Comparison of ENCODE assay signal across 26 mouse cellular contexts in genomic region chr14:61803421-61803925, GRCm38 (mm10).
DNase-seq lines count a peak whose midpoint lies in the region; ATAC-seq and TF ChIP-seq lines count a peak whose summit lies in the region.
"Had no signal": no experiment of that assay in that cellular context is flagged by ENCODE, and none has a peak within 500 bp of the region (broad histone marks: within the 10 kb centered on the region; RNA-seq: fewer than 3 reads in every experiment).

No protein-coding gene starts in this region.

- H3K4me3 ChIP-seq in forebrain, embryonic 14.5 days (ENCODE audit: low read depth, low read length), result no peak overlapping the region
- H3K4me3 ChIP-seq in forebrain, embryonic 16.5 days (replicated peaks; ENCODE audit: low read length), result no peak overlapping the region
- no peak overlapping the region for H3K4me3 ChIP-seq in midbrain, embryonic 16.5 days (ENCODE audit: low read depth, low read length)
- H3K4me3 ChIP-seq: embryonic facial prominence, embryonic 12.5 days; heart, embryonic 10.5 days; hindbrain, embryonic 12.5 days; layer of hippocampus, adult 2 months; limb, embryonic 13.5 days; lung, embryonic 15.5 days; megakaryocyte, embryonic 14.5 days; midbrain, embryonic 13.5 days had no signal

- TF ChIP-seq POLR2A in brain, embryonic 14.5 days (IDR thresholded peaks at IDR 0.05; ENCODE audit: borderline replicate concordance, extremely low read depth, insufficient read depth, insufficient read length, poor library complexity, severe bottlenecking), result no peak

- H3K9ac ChIP-seq in forebrain, embryonic 14.5 days (ENCODE audit: low read length), result no peak overlapping the region
- H3K9ac ChIP-seq in forebrain, embryonic 16.5 days (replicated peaks; ENCODE audit: low read depth, low read length), result no peak overlapping the region
- H3K9ac ChIP-seq in midbrain, embryonic 16.5 days (ENCODE audit: low read depth, low read length), result no peak overlapping the region
- H3K9ac ChIP-seq: embryonic facial prominence, embryonic 12.5 days; hindbrain, embryonic 12.5 days; limb, embryonic 13.5 days; lung, embryonic 15.5 days; midbrain, embryonic 13.5 days had no signal

- no peaks in the 10 kb centered on the region for H3K9me3 ChIP-seq in forebrain, embryonic 14.5 days (replicated peaks; ENCODE audit: control insufficient read depth, low read length)
- no peaks in the 10 kb centered on the region for H3K9me3 ChIP-seq in forebrain, embryonic 16.5 days (ENCODE audit: control insufficient read depth, low read length)
- H3K9me3 ChIP-seq in midbrain, embryonic 16.5 days (replicated peaks; ENCODE audit: control insufficient read depth, low read length, poor library complexity, severe bottlenecking), result no peaks in the 10 kb centered on the region
- H3K9me3 ChIP-seq: embryonic facial prominence, embryonic 12.5 days; heart, embryonic 10.5 days; hindbrain, embryonic 12.5 days; limb, embryonic 13.5 days; lung, embryonic 15.5 days; midbrain, embryonic 13.5 days had no signal

- no peak for ATAC-seq in forebrain, embryonic 14.5 days
- no peak for ATAC-seq in forebrain, embryonic 16.5 days
- no peak for ATAC-seq in midbrain, embryonic 16.5 days
- ATAC-seq: hindbrain, postnatal 0 days; intestine, embryonic 16.5 days; midbrain, embryonic 13.5 days had no signal

- no peak overlapping the region for H3K4me2 ChIP-seq in forebrain, embryonic 14.5 days (ENCODE audit: low read length)
- H3K4me2 ChIP-seq in forebrain, embryonic 16.5 days (ENCODE audit: low read length), result no peak overlapping the region
- H3K4me2 ChIP-seq in midbrain, embryonic 16.5 days (ENCODE audit: low read length), result no peak overlapping the region
- H3K4me2 ChIP-seq: embryonic facial prominence, embryonic 12.5 days; hindbrain, embryonic 12.5 days; limb, embryonic 13.5 days; liver, embryonic 11.5 days; lung, embryonic 15.5 days; midbrain, embryonic 13.5 days had no signal

- H3K27me3 ChIP-seq in forebrain, embryonic 14.5 days (replicated peaks; ENCODE audit: control insufficient read depth, insufficient read depth, low read length), result no peaks in the 10 kb centered on the region
- H3K27me3 ChIP-seq in forebrain, embryonic 16.5 days (replicated peaks; ENCODE audit: control insufficient read depth, insufficient read depth, low read length), result no peaks in the 10 kb centered on the region
- no peaks in the 10 kb centered on the region for H3K27me3 ChIP-seq in midbrain, embryonic 16.5 days (ENCODE audit: control insufficient read depth, insufficient read depth, low read depth, low read length)
- H3K27me3 ChIP-seq: embryonic facial prominence, embryonic 12.5 days; hindbrain, embryonic 12.5 days; limb, embryonic 13.5 days; lung, embryonic 15.5 days; midbrain, embryonic 13.5 days had no signal

- no peak for TF ChIP-seq CTCF in brain, embryonic 14.5 days (IDR thresholded peaks at IDR 0.05; ENCODE audit: borderline replicate concordance, extremely low read depth, insufficient read depth, insufficient read length)

- H3K27ac ChIP-seq in forebrain, embryonic 14.5 days (ENCODE audit: low read depth, low read length), result no peak overlapping the region
- no peak overlapping the region for H3K27ac ChIP-seq in forebrain, embryonic 16.5 days (ENCODE audit: low read length)
- no peak overlapping the region for H3K27ac ChIP-seq in midbrain, embryonic 16.5 days (ENCODE audit: low read length)
- H3K27ac ChIP-seq: embryonic facial prominence, embryonic 12.5 days; heart, embryonic 10.5 days; hindbrain, embryonic 12.5 days; hindbrain, postnatal 0 days; limb, embryonic 13.5 days; lung, embryonic 15.5 days; midbrain, embryonic 13.5 days had no signal

- H3K4me1 ChIP-seq in forebrain, embryonic 14.5 days (ENCODE audit: control insufficient read depth, insufficient read depth, low read length), result no peaks in the 10 kb centered on the region
- H3K4me1 ChIP-seq in forebrain, embryonic 16.5 days (replicated peaks; ENCODE audit: control insufficient read depth, insufficient read depth, low read length), result 0 out of 2 replicates have a peak, but pooled peaks cover 2% of the 10 kb centered on the region
- H3K4me1 ChIP-seq in midbrain, embryonic 16.5 days (ENCODE audit: control insufficient read depth, insufficient read depth, low read length), result no peaks in the 10 kb centered on the region
- H3K4me1 ChIP-seq: heart, embryonic 10.5 days; hindbrain, embryonic 12.5 days; lung, embryonic 15.5 days; midbrain, embryonic 13.5 days had no signal

- WGBS in forebrain, embryonic 14.5 days, result 62% methylated on average over 1 of the region's 1 CpGs
- 25% methylated on average over 1 of the region's 1 CpGs for WGBS in forebrain, embryonic 16.5 days
- WGBS in midbrain, embryonic 16.5 days, result 50% methylated on average over 1 of the region's 1 CpGs

- DNase-seq in forebrain, embryonic 14.5 days (ENCODE audit: low spot score), result peak; percentile 50
- peak; percentile 4 for DNase-seq in adrenal gland, postnatal 25 days
- DNase-seq in brain, embryonic 14.5 days (ENCODE audit: low read depth), result peak; percentile 52
- DNase-seq in kidney, postnatal 36 days, result no peak
- DNase-seq: B cell, adult 2 months; cerebellum, adult 8-10 months; cerebellum, postnatal 36 days; gastrocnemius, postnatal 10 days; heart, postnatal 36 days; kidney, adult 9 months; kidney, postnatal 14 days; thymus, adult 2 months; thymus, postnatal 4 days had no signal

- no peaks in the 10 kb centered on the region for H3K36me3 ChIP-seq in forebrain, embryonic 14.5 days (ENCODE audit: control insufficient read depth, insufficient read depth, low read length)
- no peaks in the 10 kb centered on the region for H3K36me3 ChIP-seq in forebrain, embryonic 16.5 days (ENCODE audit: control insufficient read depth, insufficient read depth)
- H3K36me3 ChIP-seq in midbrain, embryonic 16.5 days (ENCODE audit: control insufficient read depth, insufficient read depth, low read length), result no peaks in the 10 kb centered on the region
- H3K36me3 ChIP-seq: embryonic facial prominence, embryonic 12.5 days; heart, embryonic 10.5 days; hindbrain, embryonic 12.5 days; limb, embryonic 13.5 days; lung, embryonic 15.5 days; midbrain, embryonic 13.5 days had no signal

Comparison
In these comparisons a context has a peak if more than half of its experiments do, and no peak if none do; other contexts are left out.
1. DNase-seq: peak in forebrain, embryonic 14.5 days (single experiment), adrenal gland, postnatal 25 days (single experiment) and brain, embryonic 14.5 days (single experiment); none in kidney, postnatal 36 days (0 of 2).